Mouse (Mus musculus): ENCODE measurements around the gene Hist1h2ak.
"Not testable (repeated sequence)": the region's sequence is repeated elsewhere in the genome, so short reads cannot be mapped to it uniquely, and the experiment has no call there.

The Hist1h2ak gene

DNA sequence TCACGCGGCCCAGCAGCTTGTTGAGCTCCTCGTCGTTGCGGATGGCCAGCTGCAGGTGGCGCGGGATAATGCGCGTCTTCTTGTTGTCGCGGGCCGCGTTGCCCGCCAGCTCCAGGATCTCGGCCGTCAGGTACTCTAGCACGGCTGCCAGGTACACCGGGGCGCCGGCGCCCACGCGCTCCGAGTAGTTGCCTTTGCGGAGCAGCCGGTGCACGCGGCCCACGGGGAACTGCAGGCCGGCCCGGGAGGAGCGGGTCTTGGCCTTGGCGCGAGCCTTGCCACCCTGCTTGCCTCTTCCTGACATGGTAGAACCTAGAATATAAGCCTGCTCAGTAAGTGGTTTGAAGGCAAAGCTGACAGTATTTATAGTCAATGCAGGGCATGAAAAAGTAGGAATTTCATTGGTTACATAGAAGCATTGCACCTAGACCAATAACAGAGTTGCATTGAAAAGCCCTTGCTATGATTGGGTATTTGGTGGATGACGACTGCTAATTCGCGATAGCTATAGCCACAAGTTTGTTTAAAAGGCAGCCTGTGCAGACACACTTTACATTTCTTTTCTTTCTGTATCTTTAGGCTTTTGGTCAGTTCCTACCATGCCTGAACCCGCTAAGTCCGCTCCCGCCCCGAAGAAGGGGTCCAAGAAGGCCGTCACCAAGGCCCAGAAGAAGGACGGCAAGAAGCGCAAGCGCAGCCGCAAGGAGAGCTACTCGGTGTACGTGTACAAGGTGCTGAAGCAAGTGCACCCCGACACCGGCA, at the start of gene Hist1h2ak, which contains the start of gene Hist1h2bn:
TSS of gene Hist1h2ak (minus strand) at position 304 of the 762 bp plus-strand sequence.
TSS of gene Hist1h2bn (plus strand) at position 600 of the 762 bp plus-strand sequence.
- peak; percentile 69 for DNase-seq (ENCODE audit: low spot score)

DNA sequence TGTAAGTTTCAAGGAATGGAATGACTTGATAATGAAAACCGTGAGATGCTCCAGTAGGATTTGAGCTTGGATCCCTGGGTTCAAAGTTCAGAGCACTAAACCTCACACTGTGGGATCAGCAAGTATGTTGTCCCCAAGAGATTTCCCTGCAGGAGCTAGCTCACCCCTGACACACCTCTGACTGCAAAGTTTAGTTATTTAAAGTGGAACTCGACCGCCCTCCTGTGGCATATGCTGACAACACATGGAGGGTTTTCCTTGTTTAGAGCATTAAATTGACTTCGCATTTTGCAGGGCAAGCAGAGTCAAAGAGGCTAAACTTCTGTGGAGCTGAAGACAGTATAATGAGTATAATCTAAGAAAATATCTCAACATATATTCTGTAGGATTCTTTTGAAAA, 49.4 kb upstream of the Hist1h2ak start:
- not testable (repeated sequence) for DNase-seq (ENCODE audit: low spot score)

DNA sequence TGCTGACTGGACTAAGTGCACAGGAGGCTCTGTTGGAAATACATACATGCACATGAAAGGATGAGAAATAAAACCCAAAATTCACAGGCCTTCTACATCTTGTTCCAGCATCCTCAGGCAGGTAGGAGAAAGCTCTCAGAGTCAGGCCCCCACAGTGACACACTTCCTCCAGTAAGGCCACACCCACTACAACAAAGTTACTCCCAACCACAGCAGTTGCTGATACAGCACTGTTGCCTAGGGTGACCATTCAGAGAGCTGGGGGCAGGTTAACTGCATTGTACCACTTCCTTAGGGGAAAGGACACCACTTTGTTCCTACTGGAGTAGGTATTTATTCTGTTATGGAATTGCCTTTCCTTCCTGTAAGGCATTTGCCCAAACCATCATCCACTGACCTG, 43.5 kb upstream of the Hist1h2ak start:
- DNase-seq (ENCODE audit: low spot score) = not testable (repeated sequence)

DNA sequence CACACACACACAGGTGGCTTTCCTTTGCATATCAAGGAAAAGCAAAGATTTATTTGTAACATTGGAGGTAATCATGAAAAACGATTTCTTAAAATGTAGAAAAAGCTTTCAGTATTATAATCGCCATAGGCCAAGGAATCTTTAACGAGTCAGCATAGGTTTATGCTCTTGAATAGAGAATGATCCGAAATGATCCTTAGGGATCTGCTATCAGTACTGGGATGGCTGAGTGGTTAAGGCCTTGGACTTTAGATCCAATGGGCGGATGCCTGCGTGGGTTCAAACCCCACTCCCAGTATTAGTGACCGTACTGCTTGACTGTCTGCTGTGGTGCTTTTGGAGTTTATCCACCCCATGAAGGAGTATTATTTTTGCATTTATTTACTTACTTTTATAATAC, 42.0 kb upstream of the Hist1h2ak start:
- DNase-seq (ENCODE audit: low spot score) = no peak

DNA sequence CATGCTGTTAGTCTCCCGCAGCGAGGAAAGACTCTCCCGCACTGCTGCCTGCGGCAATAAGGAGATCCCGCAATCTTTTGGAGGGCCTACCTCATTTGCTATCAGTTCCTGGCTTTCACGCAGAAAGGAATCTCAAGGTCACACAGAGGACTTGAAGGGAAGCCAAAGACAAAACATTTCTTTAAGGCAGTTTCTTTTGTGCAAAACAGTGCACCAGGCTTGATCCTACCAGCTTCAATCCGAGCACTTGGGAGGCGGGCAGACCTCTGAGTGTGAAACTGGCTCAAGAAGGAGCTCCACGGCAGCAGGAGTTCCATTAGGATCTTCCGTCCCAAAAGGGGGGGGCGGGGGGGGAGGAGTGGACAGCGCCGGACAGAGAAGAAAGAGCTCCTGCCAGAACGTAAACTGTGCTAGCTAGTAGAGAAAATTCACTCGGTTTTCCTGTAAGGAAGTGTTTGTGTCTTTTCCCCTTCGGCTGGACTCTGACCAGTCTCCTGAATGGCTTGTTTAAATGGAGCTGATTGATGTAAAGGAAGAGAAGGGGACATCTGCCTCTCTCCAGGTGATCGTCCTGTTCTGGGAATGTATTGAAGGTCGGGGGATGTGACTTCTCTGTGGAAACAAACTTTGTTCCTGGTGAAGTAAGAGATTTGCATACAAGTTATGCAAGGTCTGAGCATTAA, 37.1 kb upstream of the Hist1h2ak start:
- DNase-seq (ENCODE audit: low spot score) = no peak

DNA sequence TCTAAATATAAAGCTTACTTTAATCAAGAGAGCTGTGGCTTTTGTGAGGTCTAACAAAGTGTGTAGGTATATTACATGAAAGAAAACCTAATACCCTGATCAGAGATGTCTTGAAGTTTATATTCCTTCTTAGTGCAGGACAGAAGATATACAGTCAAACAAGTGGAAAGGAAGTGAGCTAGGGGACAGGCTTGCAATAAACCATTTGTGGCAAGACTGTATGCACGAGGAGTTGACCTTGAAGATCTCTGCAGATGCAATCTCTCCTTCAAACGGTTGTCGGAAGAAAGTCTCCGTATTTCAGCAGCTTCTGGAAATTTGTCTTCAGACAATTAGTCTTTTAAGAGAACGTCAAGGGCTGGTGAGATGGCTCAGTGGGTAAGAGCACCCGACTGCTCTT, 36.3 kb upstream of the Hist1h2ak start:
- DNase-seq (ENCODE audit: low spot score) = no peak

DNA sequence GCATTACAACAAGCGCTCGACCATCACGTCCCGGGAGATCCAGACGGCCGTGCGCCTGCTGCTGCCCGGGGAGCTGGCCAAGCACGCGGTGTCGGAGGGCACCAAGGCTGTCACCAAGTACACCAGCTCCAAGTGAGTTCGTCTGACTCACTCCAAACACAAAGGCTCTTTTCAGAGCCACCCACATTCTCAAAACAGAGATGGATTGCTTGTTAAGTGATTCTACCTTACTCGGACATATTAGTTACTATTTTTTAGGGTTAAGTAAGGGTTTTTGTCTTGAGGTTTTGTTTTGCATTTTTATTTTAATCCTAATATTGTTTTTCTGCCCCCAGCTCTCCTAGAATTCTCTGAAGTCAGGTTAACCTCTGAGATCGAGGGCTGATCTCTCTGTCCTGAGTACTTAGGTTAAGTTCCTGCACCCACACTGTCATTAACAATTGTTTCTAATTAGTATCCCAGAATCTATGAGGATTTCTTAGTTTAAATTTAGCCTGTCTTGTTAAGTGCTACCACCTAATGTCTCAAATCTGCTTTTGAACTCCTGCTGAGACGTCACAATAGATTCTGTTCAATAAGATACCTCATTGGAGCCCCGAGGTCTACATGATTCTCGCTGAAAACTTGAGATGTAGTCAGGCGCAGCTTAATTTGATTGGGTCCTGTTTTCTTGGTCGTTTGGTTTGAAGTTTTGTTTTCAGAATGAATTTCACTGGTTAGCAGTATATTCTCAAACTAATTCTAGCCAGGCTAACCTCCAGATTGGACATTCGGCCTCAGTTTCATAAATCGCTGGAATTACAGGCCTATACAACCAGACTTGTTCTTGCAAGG, 34.4 kb upstream of the Hist1h2ak start:
- DNase-seq (ENCODE audit: low spot score) = no peak

DNA sequence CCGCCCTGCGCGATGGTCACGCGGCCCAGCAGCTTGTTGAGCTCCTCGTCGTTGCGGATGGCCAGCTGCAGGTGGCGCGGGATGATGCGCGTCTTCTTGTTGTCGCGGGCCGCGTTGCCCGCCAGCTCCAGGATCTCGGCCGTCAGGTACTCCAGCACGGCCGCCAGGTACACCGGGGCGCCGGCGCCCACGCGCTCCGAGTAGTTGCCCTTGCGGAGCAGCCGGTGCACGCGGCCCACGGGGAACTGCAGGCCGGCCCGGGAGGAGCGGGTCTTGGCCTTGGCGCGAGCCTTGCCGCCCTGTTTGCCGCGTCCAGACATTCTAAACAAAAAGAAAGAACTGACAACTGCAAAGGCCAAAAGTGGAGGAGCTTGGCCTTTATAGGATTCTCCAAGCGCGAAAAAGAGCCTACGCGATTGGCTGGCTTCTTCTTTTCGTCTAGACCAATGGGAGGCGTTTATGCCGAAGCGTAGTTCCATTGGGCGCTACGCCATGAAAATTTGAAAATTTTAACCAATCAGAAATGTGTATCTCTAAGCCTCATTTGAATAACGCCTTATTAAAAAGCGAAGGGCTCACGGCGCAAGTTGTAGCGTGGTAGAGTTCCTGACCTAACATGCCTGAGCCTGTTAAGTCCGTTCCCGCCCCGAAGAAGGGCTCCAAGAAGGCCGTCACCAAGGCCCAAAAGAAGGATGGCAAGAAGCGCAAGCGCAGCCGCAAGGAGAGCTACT, 33.4 kb upstream of the Hist1h2ak start, which contains the start of the genes Hist1h2an and Hist1h2bp:
TSS of gene Hist1h2an (minus strand) at position 320 of the 731 bp plus-strand sequence.
TSS of gene Hist1h2bp (plus strand) at position 563 of the 731 bp plus-strand sequence.
- peak; percentile 86 for DNase-seq (ENCODE audit: low spot score)

DNA sequence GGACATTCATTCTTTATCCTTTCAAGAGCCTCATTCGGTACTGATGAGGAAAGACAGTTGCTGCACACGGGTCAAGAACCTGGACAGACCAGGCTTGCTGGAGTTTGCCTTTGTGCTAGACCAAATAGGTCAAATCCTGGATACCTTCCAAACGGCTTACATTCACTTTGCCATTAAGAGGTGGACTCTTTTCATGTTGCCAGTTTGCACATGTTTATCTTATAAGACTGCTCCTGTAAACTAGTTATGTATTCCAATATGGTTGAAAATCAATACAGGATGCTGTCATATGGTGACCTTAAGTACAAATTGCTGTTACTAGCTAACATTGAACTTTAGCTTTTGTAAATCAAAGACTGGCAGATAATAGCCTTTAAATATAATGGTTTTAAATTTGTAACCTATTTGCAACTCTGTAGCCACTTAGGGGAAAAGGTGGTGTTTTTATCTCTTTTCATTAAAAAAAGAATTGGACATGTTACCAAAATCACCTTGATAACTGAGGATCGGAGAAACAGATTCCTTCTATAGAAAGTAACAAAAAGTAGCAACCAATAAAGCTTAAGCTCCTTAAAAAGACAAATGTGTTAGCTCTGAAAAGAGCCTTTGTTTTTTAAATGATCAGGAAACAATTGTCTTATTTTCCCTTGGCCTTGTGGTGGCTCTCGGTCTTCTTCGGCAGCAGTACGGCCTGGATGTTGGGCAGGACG, 32.7 kb upstream of the Hist1h2ak start:
- DNase-seq (ENCODE audit: low spot score) = no peak

DNA sequence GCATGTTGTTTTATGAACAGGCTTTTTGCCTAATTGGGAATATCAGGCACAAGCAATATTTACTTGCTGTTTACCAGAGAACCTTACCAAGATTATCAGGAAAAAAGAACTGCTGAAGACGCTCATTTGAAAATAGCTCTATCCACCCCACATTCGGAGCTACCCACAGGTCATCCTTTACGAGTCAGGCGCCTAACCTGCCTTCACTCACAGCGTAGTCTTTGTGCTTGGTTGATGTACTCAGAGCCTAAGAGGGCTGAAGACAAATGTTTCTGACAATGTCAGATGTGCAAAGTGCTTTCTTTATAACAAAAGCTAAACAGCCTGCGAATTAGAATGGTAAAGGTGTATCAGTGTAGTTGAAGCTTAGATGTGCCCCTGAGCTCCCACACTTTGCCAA, 30.7 kb upstream of the Hist1h2ak start:
- DNase-seq (ENCODE audit: low spot score) = no peak

DNA sequence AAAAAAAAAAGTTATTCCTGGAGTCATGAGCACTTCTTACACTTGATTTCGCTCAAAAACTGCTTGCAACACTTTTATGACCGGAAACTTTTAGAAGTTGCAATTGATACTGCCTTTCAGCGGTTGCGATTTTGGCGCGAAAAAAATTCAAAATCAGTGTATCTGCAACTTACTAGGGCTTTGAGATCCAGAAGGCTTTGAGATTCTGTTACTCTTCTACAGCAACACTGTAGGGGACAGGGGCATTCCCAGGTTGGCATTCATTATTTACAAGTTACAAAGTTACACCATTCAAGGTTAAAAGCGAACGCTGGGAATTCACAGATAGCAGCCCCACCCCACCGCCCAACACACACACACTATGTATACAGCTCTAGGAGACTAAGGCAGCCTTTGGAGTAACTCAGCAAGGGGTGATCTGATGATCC, 30.1 kb upstream of the Hist1h2ak start:
- no peak for DNase-seq (ENCODE audit: low spot score)

DNA sequence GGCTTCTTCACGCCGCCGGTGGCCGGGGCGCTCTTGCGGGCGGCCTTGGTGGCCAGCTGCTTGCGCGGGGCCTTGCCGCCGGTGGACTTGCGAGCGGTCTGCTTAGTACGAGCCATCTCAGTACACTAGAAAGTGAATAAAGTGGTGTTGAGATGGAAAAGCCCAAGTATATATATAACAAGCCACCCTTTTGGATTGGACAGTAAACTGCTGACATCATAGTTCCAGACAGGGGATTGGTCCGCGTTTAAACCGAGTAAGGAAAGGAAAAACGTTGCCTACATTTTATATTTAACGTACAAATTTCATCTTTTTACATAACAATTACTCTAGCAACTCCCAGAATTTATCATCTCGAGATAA, 29.6 kb upstream of the Hist1h2ak start, which contains the start of gene Hist1h3i:
TSS of gene Hist1h3i (minus strand) at position 116 of the 363 bp plus-strand sequence.
- peak; percentile 35 for DNase-seq (ENCODE audit: low spot score)

DNA sequence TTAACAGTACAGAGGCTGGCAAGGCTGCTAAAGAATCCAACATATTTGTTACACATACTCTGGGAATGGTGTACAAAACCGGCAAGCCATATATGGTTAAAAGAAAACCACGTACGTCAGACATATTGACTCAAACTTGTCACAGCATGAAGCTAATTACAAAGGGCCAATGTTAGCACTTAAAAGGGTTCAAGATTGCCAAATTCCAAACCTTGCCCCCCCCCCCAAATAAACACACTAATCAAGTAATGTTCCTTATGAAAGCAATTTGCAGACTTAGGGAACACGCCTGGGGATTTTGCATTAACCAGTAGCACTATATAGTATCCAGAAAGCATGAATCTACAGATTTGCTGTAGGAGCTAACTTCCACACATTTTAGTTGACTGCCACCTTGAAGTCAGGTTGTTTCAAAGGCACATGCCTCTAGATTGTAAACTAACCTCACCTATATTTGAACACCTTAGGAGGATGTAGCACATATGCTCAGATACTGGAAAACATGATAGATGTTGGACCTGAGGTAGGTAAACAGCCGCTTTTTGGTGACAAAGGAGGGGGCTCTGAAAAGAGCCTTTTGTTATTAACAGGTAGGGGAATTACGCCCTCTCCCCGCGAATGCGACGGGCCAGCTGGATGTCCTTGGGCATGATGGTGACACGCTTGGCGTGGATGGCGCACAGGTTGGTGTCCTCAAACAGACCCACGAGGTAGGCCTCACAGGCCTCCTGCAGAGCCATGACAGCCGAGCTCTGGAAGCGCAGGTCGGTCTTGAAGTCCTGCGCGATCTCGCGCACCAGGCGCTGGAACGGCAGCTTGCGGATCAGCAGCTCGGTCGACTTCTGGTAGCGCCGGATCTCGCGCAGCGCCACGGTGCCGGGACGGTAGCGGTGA, 29.0 kb upstream of the Hist1h2ak start:
- not testable (repeated sequence) for DNase-seq (ENCODE audit: low spot score)

DNA sequence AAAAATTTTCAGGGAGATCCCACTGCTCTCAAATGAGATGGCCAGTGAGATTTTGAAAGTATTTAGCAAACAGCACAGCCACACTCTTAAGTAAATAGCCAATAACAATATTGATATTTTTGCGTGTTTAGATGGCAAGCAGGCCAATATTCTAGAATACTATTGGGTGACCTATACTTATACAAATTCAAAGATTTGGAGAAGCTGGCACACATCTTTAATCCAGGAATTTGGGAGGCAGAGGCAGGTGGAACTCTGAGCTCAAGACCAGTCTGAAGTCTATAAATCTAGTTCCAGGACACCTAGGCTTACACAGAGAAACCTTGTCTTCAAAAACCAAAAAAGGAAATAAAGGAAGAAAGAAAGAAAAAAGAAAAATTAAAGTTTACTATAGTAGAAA, 28.0 kb upstream of the Hist1h2ak start:
- DNase-seq (ENCODE audit: low spot score) = no peak

DNA sequence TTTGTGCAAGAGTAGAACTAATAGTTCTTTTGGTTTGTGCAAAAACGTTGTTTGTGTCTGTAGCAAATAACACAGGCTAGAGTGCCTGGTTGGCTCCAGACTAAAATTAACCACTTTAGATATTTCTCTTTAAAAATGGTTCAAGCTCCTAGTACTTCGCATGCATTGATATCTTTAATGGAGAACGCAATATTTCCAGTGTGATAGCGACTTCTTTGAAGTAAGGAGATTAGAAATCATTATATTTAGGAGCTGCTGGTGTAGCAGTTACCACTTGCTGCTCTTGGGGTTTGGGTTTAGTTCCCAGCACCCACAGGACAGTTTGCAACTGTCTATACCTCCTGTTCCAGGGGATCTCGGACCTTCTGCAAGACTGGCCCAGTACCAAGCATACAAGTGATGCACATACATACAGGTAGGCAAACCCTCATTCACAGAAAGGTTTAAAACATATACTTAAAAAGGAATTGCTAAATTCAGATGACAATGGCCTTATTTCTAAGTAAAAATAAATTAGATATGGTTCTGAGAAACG, 27.5 kb upstream of the Hist1h2ak start:
- no peak for DNase-seq (ENCODE audit: low spot score)

DNA sequence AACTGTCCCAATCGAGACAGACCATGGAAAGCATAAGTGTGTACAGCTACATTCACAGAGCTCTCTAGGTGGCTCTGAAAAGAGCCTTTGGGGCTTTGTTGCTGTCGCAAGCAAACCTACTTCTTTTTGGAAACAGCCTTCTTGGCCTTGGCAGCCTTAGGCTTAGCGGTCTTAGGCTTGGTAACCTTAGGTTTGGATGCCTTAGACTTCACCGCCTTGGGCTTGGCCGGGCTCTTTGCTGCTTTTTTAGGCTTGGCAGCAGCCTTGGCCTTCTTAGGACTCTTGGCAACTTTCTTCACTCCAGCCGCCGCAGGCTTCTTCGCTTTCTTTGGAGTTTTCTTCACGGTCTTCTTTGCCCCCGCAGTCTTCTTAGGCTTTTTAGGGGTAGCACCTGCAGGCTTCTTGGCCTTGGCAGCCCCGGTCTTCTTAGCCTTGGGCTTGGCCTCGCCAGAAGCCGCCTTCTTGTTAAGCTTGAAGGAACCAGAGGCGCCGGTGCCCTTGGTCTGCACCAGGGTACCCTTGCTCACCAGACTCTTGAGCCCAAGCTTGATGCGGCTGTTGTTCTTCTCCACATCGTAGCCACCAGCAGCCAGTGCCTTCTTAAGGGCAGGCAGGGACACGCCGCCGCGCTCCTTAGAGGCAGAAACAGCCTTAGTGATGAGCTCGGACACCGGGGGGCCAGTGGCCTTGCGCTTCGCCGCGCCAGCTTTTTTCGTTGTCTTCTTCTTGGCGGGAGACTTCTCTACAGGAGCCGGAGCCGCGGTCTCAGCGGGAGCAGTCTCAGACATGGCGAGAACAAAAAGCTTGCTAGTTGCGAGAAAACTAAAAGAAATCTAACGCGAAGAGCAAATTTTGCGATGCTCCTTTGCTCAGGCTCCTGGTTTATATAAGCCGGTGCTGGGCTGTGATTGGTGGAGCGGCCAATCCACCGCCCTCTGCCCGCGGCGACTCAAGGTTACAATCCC, 26.4 kb upstream of the Hist1h2ak start, which contains the start of gene Hist1h1b:
TSS of gene Hist1h1b (minus strand) at position 859 of the 965 bp plus-strand sequence.
- peak; percentile 57 for DNase-seq (ENCODE audit: low spot score)

DNA sequence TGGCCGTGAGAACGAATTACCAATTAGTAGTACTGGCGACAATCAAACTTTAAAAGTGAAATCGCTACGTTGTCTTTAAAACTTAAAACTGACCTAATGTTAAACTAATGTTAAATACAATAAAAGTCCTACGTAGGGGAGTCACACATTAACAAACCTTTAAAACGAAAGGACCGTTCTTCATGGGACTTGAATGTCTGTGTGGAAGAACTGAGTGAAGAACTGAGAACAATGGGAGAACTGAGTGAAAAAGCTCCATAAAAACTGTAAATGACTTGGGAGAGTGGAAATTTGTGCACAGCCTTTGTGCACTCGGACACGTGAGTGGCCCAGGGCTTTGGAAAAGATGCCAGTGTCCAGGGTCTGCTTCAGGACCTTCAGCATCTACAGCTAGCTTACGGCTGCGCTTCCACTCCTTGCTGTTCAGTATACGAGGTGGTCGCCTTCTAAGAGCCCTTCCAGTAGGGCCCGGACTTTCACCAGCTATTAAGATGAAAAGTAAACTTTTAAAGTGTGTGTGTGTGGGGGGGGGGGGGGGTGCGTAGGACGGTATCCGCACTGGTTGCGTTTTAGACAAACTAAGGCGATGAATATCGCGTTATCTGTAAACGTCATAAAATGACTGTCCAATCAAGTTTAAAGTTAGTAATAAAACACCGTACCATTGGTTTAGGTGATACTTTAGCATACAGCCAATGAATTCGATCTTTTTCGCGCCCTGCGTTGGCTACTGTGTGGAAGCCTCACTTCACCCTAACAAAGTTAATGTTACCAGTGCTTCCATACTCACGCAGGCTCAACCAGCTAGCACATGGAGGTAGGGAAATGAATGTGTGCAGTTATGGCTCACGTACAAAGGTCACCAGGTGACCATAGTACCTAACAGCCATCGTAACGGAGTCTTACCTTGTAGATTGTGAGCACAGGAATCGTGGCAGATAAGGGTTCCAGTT, 25.5 kb upstream of the Hist1h2ak start:
- peak; percentile 40 for DNase-seq (ENCODE audit: low spot score)
